Mouse (Mus musculus): ENCODE measurements at regions not wholly inside any gene's neighbourhood (a gene's known extent, or its start where the extent isn't known, plus 50 kb on each side); places are given as distances from the start of the nearest gene placed in this dataset.

GRCm38 (mm10) chr12:77860769-77861557 is 333.1 kb upstream of the Gm6657 start:
- DNase-seq: no peak
- Histone ChIP-seq H3K4me3 (no peak overlapping the region), H3K27ac (no peak overlapping the region), H3K79me2 (replicated peaks; ENCODE audit: control insufficient read depth, insufficient read depth, low read length) (no peaks in the 10 kb centered on the region), H3K27me3 (ENCODE audit: control insufficient read depth, insufficient read depth, low read length) (no peaks in the 10 kb centered on the region), H3K9ac (ENCODE audit: low read depth, low read length) (no peak overlapping the region), H3K36me3 (ENCODE audit: control insufficient read depth, insufficient read depth, low read length) (no peaks in the 10 kb centered on the region), H3K4me1 (ENCODE audit: control insufficient read depth, insufficient read depth, low read length) (no peaks in the 10 kb centered on the region)
- TF ChIP-seq CTCF (IDR thresholded peaks at IDR 0.05) (no peak), EP300 (IDR thresholded peaks at IDR 0.05; ENCODE audit: insufficient read depth, low read depth, low read length) (no peak), POLR2A (IDR thresholded peaks at IDR 0.05; ENCODE audit: insufficient read depth, low read depth, low read length) (no peak)
- intact Hi-C loops (cut with DNase I): no loop called here
- 81% methylated on average over 13 of the region's 13 CpGs for WGBS

GRCm38 (mm10) chr12:77867947-77868495 is 326.0 kb upstream of the Gm6657 start:
- Histone ChIP-seq H3K4me3 (no peak overlapping the region), H3K4me1 (ENCODE audit: control insufficient read depth, insufficient read depth, low read length) (no peaks in the 10 kb centered on the region), H3K27me3 (ENCODE audit: control insufficient read depth, insufficient read depth, low read length) (no peaks in the 10 kb centered on the region), H3K79me2 (replicated peaks; ENCODE audit: control insufficient read depth, insufficient read depth, low read length) (no peaks in the 10 kb centered on the region), H3K36me3 (ENCODE audit: control insufficient read depth, insufficient read depth, low read length) (no peaks in the 10 kb centered on the region), H3K27ac (no peak overlapping the region), H3K9ac (ENCODE audit: low read depth, low read length) (no peak overlapping the region)
- WGBS: 58% methylated on average over 4 of the region's 4 CpGs
- TF ChIP-seq CTCF (IDR thresholded peaks at IDR 0.05): no peak
- no peak for TF ChIP-seq POLR2A (IDR thresholded peaks at IDR 0.05; ENCODE audit: insufficient read depth, low read depth, low read length)
- no peak for TF ChIP-seq EP300 (IDR thresholded peaks at IDR 0.05; ENCODE audit: insufficient read depth, low read depth, low read length)
- DNase-seq: no peak
- intact Hi-C loops (cut with DNase I): no loop called here

GRCm38 (mm10) chr12:77869296-77869695 is 324.7 kb upstream of the Gm6657 start:
- 65% methylated on average over 3 of the region's 3 CpGs for WGBS

GRCm38 (mm10) chr12:77887335-77887734 is 306.7 kb upstream of the Gm6657 start:
- no peaks in the 10 kb centered on the region for H3K36me3 ChIP-seq (ENCODE audit: control insufficient read depth, insufficient read depth, low read length)
- no peaks in the 10 kb centered on the region for H3K27me3 ChIP-seq (ENCODE audit: control insufficient read depth, insufficient read depth, low read length)
- no peak overlapping the region for H3K27ac ChIP-seq
- TF ChIP-seq POLR2A (IDR thresholded peaks at IDR 0.05; ENCODE audit: insufficient read depth, low read depth, low read length): no peak
- no peak for TF ChIP-seq CTCF (IDR thresholded peaks at IDR 0.05)
- TF ChIP-seq EP300 (IDR thresholded peaks at IDR 0.05; ENCODE audit: insufficient read depth, low read depth, low read length): no peak
- intact Hi-C loops (cut with DNase I): no loop called here
- no peak overlapping the region for H3K4me3 ChIP-seq
- H3K79me2 ChIP-seq (replicated peaks; ENCODE audit: control insufficient read depth, insufficient read depth, low read length): no peaks in the 10 kb centered on the region
- WGBS: 94% methylated on average over 2 of the region's 2 CpGs
- H3K4me1 ChIP-seq (ENCODE audit: control insufficient read depth, insufficient read depth, low read length): no peaks in the 10 kb centered on the region
- no peak for DNase-seq
- no peak overlapping the region for H3K9ac ChIP-seq (ENCODE audit: low read depth, low read length)

More at GRCm38 (mm10) chr12:77869296-77869695, 324.7 kb upstream of the Gm6657 start:
- no peaks in the 10 kb centered on the region for H3K4me1 ChIP-seq (ENCODE audit: control insufficient read depth, insufficient read depth, low read length)
- H3K79me2 ChIP-seq (replicated peaks; ENCODE audit: control insufficient read depth, insufficient read depth, low read length): no peaks in the 10 kb centered on the region
- intact Hi-C loops (cut with DNase I): no loop called here
- no peak overlapping the region for H3K27ac ChIP-seq
- DNase-seq: no peak
- no peak overlapping the region for H3K4me3 ChIP-seq
- TF ChIP-seq EP300 (IDR thresholded peaks at IDR 0.05; ENCODE audit: insufficient read depth, low read depth, low read length) (no peak), POLR2A (IDR thresholded peaks at IDR 0.05; ENCODE audit: insufficient read depth, low read depth, low read length) (no peak), CTCF (IDR thresholded peaks at IDR 0.05) (no peak)
- no peaks in the 10 kb centered on the region for H3K27me3 ChIP-seq (ENCODE audit: control insufficient read depth, insufficient read depth, low read length)
- H3K36me3 ChIP-seq (ENCODE audit: control insufficient read depth, insufficient read depth, low read length): no peaks in the 10 kb centered on the region
- H3K9ac ChIP-seq (ENCODE audit: low read depth, low read length): no peak overlapping the region

- no peaks in the 10 kb centered on the region for H3K79me2 ChIP-seq (replicated peaks; ENCODE audit: control insufficient read depth, insufficient read depth, low read length)
- no peak overlapping the region for H3K4me3 ChIP-seq
- no peak overlapping the region for H3K9ac ChIP-seq (ENCODE audit: low read depth, low read length)
- no peak for DNase-seq
- no peaks in the 10 kb centered on the region for H3K36me3 ChIP-seq (ENCODE audit: control insufficient read depth, insufficient read depth, low read length)
- WGBS: 88% methylated on average over 6 of the region's 6 CpGs
- H3K4me1 ChIP-seq (ENCODE audit: control insufficient read depth, insufficient read depth, low read length): no peaks in the 10 kb centered on the region
- TF ChIP-seq EP300 (IDR thresholded peaks at IDR 0.05; ENCODE audit: insufficient read depth, low read depth, low read length) (no peak), POLR2A (IDR thresholded peaks at IDR 0.05; ENCODE audit: insufficient read depth, low read depth, low read length) (no peak), CTCF (IDR thresholded peaks at IDR 0.05) (no peak)
- H3K27me3 ChIP-seq (ENCODE audit: control insufficient read depth, insufficient read depth, low read length): no peaks in the 10 kb centered on the region
- H3K27ac ChIP-seq: no peak overlapping the region
- intact Hi-C loops (cut with DNase I): no loop called here
These were observed 302.6 kb upstream of the Gm6657 start for GRCm38 (mm10) chr12:77891452-77891851.

GRCm38 (mm10) chr12:77894238-77894637 is 299.8 kb upstream of the Gm6657 start:
- H3K4me1 ChIP-seq (ENCODE audit: control insufficient read depth, insufficient read depth, low read length): no peaks in the 10 kb centered on the region
- no peak overlapping the region for H3K27ac ChIP-seq
- DNase-seq: no peak
- TF ChIP-seq EP300 (IDR thresholded peaks at IDR 0.05; ENCODE audit: insufficient read depth, low read depth, low read length): no peak
- TF ChIP-seq POLR2A (IDR thresholded peaks at IDR 0.05; ENCODE audit: insufficient read depth, low read depth, low read length): no peak
- TF ChIP-seq CTCF (IDR thresholded peaks at IDR 0.05): no peak
- no peak overlapping the region for H3K4me3 ChIP-seq
- no peaks in the 10 kb centered on the region for H3K79me2 ChIP-seq (replicated peaks; ENCODE audit: control insufficient read depth, insufficient read depth, low read length)
- no peak overlapping the region for H3K9ac ChIP-seq (ENCODE audit: low read depth, low read length)
- intact Hi-C loops (cut with DNase I): no loop called here
- no peaks in the 10 kb centered on the region; the same call in 1 of the 2 replicates for H3K27me3 ChIP-seq (ENCODE audit: control insufficient read depth, insufficient read depth, low read length)
- no peaks in the 10 kb centered on the region for H3K36me3 ChIP-seq (ENCODE audit: control insufficient read depth, insufficient read depth, low read length)

All from heart, adult 2 months (tissue).